Mouse (Mus musculus) ES-E14 (cell line): ENCODE results near the gene Hnrnpul2. TPM values are rescaled to one million over a fixed set of nuclear protein-coding genes. Genes with fewer than 3 reads are reported as not detected.

Experiments used
- DNase-seq: peaks from one replicate; pipeline ENCODE4 v3.0.0-alpha.2; 2013; ENCODE audit warnings: low read depth, low spot score
- H3K27ac ChIP-seq: 2 replicates; pipeline ENCODE4 v1.5.1; 2012; ENCODE audit warnings: low read depth, mild to moderate bottlenecking, low read length, moderate library complexity, mixed read lengths; ENCODE audit not compliant: poor library complexity, insufficient read depth, severe bottlenecking
- H3K36me3 ChIP-seq: 2 replicates; pipeline ENCODE4 v1.6.1; 2012; ENCODE audit warnings: mild to moderate bottlenecking, low read length, moderate library complexity, mixed read lengths; ENCODE audit not compliant: control insufficient read depth, poor library complexity, insufficient read depth, severe bottlenecking
- H3K4me1 ChIP-seq, 2 experiments: fragments of 150-350 bp in 1 of 2; sonication (generic) in 1 of 2; 2 replicates each; pipeline ENCODE4 v1.6.1; 2012; ENCODE audit warnings: low read length in 2 of 2, mild to moderate bottlenecking in 1 of 2, mixed read lengths in 1 of 2; ENCODE audit not compliant: control insufficient read depth in 2 of 2, insufficient read depth in 2 of 2, poor library complexity in 1 of 2
- H3K4me3 ChIP-seq, 2 experiments: fragments of 150-350 bp in 1 of 2; sonication (generic) in 1 of 2; 2 replicates each; pipeline ENCODE4 v1.5.1; 2012; ENCODE audit warnings: low read length in 2 of 2, low read depth in 1 of 2, mild to moderate bottlenecking in 1 of 2, mixed read lengths in 1 of 2; ENCODE audit not compliant: insufficient read depth in 1 of 2, poor library complexity in 1 of 2, severe bottlenecking in 1 of 2
- H3K9ac ChIP-seq: 2 replicates; pipeline ENCODE4 v1.6.1; 2012; ENCODE audit warnings: low read depth, mild to moderate bottlenecking, low read length, mixed read lengths; ENCODE audit not compliant: poor library complexity, insufficient read depth, severe bottlenecking
- H3K9me3 ChIP-seq: fragments of 150-350 bp; sonication (generic); 2 replicates; pipeline ENCODE4 v1.6.1; 2012; ENCODE audit warnings: low read depth, mild to moderate bottlenecking, low read length; ENCODE audit not compliant: control insufficient read depth, insufficient read depth
- CHD2 ChIP-seq: IDR thresholded peaks from 2 replicates; pipeline ENCODE4 v1.6.1; 2014; ENCODE audit warnings: mild to moderate bottlenecking, low read depth, low read length, inconsistent platforms
- HCFC1 ChIP-seq: IDR thresholded peaks from 2 replicates; pipeline ENCODE4 v1.6.1; 2012; ENCODE audit warnings: low read length, inconsistent platforms, borderline replicate concordance; ENCODE audit not compliant: insufficient read depth
- MAFK ChIP-seq: IDR thresholded peaks from 2 replicates; pipeline ENCODE4 v1.6.1; 2014; ENCODE audit warnings: mild to moderate bottlenecking, low read depth, low read length, inconsistent platforms; ENCODE audit not compliant: insufficient read depth
- ZC3H11A ChIP-seq: IDR thresholded peaks from 2 replicates; pipeline ENCODE4 v1.6.1; 2012; ENCODE audit warnings: low read depth, mild to moderate bottlenecking, inconsistent platforms, low read length, borderline replicate concordance
- ZNF384 ChIP-seq: IDR thresholded peaks from 2 replicates; pipeline ENCODE4 v1.6.1; 2012; ENCODE audit warnings: low read depth, low read length, inconsistent platforms
- in situ Hi-C, 2 experiments: fragments of 600-800 bp; cut with MboI; formaldehyde crosslinking; loops; one replicate each; pipeline ENCODE4 v1.15.1; 2025; ENCODE audit warnings: low sequenced_read_pairs in 2 of 2, inconsistent platforms in 1 of 2; ENCODE audit not compliant: unreplicated experiment in 2 of 2
- total RNA-seq: library from RNA; depleted of rRNA; stranded (reverse); fragments of 300-350 nt; gene quantifications from 2 replicates; pipeline ENCODE4 v1.2.3, GENCODE M21; 2012

Gene Hnrnpul2
- total RNA-seq, 1 experiment: 48.5 TPM

DNA sequence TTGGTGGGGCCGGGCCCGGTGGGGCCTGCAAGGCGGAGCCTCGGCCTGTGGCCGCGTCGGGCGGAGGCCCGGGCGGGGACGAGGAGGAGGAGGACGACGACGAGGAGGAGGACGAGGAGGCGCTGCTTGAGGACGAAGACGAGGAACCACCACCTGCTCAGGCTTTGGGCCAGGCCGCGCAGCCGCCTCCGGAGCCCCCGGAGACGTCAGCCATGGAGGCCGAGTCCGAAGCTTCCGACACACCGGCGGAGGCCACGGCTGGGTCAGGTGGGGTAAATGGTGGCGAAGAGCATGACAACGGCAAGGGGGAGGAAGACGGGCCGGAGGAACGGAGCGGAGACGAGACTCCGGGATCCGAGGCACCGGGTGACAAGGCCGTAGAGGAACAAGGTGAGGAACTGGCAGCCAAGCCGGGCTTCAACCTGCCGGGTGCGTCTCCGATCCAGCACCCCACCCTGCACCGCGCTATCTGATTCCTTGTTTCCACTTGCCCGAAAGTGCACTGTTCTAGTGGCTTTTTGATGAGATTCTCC lies 680 bp downstream of the Hnrnpul2 start:
- Histone ChIP-seq H3K9ac (peak overlapping the region; percentile 94), H3K36me3 (peaks cover 24% of the 10 kb centered on the region), H3K4me1 (peaks cover 5 to 9% of the 10 kb centered on the region in 2 experiments; a peak in 2 of 4 replicates), H3K4me3 (peak overlapping the region; percentile 76 to 89), H3K27ac (peak overlapping the region; percentile 97), H3K9me3 (no peaks in the 10 kb centered on the region)
- TF ChIP-seq HCFC1: no peak
- TF ChIP-seq ZNF384: no peak
- no peak for TF ChIP-seq MAFK
- TF ChIP-seq ZC3H11A: no peak
- TF ChIP-seq CHD2: no peak
- no peak for DNase-seq
- in situ Hi-C loops: no loop called here

- Histone ChIP-seq H3K4me3 (peak overlapping the region; percentile 76 to 89), H3K36me3 (peaks cover 25% of the 10 kb centered on the region), H3K9me3 (no peaks in the 10 kb centered on the region), H3K9ac (peak overlapping the region; percentile 94), H3K4me1 (peaks cover 5 to 9% of the 10 kb centered on the region in 2 experiments; a peak in 2 of 4 replicates), H3K27ac (no peak overlapping the region)
- DNase-seq: no peak
- in situ Hi-C loops: no loop called here
- TF ChIP-seq ZNF384 (no peak), ZC3H11A (no peak), HCFC1 (no peak), CHD2 (no peak), MAFK (no peak)
Observed at GRCm38 (mm10) chr19:8821146-8821545, 1.3 kb downstream of the Hnrnpul2 start.

GRCm38 (mm10) chr19:8822696-8823095 lies 2.9 kb downstream of the Hnrnpul2 start:
- DNase-seq: no peak
- Histone ChIP-seq H3K36me3 (peaks cover 30% of the 10 kb centered on the region), H3K9ac (0 out of 2 replicates have a peak overlapping the region, but pooled peaks have one; percentile 7), H3K4me1 (peaks cover 5 to 6% of the 10 kb centered on the region in 2 experiments; a peak in 2 of 4 replicates), H3K9me3 (no peaks in the 10 kb centered on the region), H3K4me3 (peak overlapping the region in 1 of 2 experiments; percentile 28; a peak in 1 of 4 replicates), H3K27ac (no peak overlapping the region)
- no peak for TF ChIP-seq HCFC1
- TF ChIP-seq MAFK: no peak
- no peak for TF ChIP-seq ZC3H11A
- no peak for TF ChIP-seq CHD2
- no peak for TF ChIP-seq ZNF384
- in situ Hi-C loops: no loop called here

DNA sequence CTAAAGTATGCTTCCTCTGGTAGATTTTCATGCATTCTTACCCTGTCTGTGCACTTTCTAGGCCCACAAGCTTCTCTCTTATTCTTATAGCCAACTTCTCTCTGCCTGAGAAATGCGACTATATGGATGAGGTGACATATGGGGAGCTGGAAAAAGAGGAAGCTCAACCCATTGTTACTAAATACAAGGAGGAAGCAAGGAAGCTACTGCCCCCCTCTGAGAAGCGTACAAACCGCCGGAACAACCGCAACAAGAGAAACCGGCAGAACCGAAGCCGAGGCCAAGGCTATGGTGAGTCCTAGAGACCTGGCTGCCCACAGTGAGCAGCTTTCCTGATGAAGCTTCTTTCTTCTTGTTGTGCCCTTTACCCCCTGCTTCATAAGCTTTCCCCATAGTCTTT lies 9.8 kb downstream of the Hnrnpul2 start, which contains the start of gene AC129217.1:
Gene AC129217.1, plus strand, starts transcription at position 114 of the 400 bp plus-strand sequence.
- H3K9ac ChIP-seq: no peak within 1 kb of the TSS
- TF ChIP-seq CHD2: no peak
- no peak for TF ChIP-seq ZC3H11A
- no peak for TF ChIP-seq HCFC1
- TF ChIP-seq ZNF384: no peak
- no peak for TF ChIP-seq MAFK

More for the DNA sequence above, 9.8 kb downstream of the Hnrnpul2 start, which contains the start of gene AC129217.1:
- DNase-seq: no peak
- Histone ChIP-seq H3K4me1 (peaks cover 0 to 7% of the 10 kb centered on the region in 2 experiments; a peak in 1 of 4 replicates), H3K36me3 (peaks cover 53% of the 10 kb centered on the region), H3K4me3 (no peak within 1 kb of the TSS), H3K27ac (no peak within 1 kb of the TSS; the same call in 1 of the 2 replicates), H3K9me3 (no peaks in the 10 kb centered on the region)
- in situ Hi-C loops: no loop called here
